Mouse (Mus musculus): ENCODE results near the gene Cetn2.

DNA sequence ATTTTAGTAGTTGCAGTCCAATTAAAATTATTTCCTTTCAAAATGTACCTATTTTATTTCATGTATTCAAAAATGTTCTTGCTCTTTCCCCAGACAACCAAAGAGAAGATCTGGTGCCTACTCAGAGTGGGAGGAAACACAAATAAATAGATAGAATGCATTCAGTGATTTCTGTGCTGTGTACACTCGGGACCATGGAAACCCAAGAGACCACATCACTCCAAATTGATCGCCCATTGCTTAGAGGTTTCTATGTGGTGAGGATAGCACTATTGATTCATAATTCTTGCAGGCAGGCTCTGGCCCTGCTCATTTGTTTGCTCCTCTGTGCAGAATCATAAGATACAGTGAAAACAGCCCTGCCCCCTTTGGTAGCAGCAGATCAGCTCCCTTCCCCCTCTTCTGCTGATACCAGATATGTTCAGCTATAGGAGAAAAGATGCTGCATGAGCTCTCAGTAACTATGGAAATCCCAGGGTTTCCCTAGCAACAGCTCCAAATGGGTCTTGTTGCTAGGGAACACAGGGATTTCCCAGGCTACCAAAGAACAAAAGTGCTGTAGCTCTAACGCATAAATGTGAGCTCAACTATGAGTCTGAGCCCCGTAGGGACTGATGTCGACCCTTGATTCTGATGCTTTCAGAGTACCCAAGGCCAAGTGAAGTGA, 22.7 kb downstream of the Cetn2 start:
- no peak for TF ChIP-seq CTCF (IDR thresholded peaks at IDR 0.05; ENCODE audit: low read depth, low read length)
- TF ChIP-seq GATA1 (IDR thresholded peaks at IDR 0.05; ENCODE audit: borderline replicate concordance, low read length) = no peak
- no peak for TF ChIP-seq POLR2AphosphoS5 (IDR thresholded peaks at IDR 0.05; ENCODE audit: insufficient replicate concordance, low read depth, low read length)
- no peak for TF ChIP-seq TAL1 (conservative IDR thresholded peaks at IDR 0.05; ENCODE audit: low read depth, low read length)

Data from G1E (cell line).